Mouse (Mus musculus): ENCODE results near the gene Ccdc159. TPM values are rescaled to one million over a fixed set of nuclear protein-coding genes. Genes with fewer than 3 reads are reported as not detected.
A peak's percentile ranks its signal among the peaks of the same experiment; 100 is the strongest.

Gene Ccdc159
- total and polyA plus RNA-seq, 2 experiments, result 7.6 to 11.6 TPM

- WGBS, result 5% methylated on average over 43 of the region's 43 CpGs
- peak; percentile 84 for DNase-seq (ENCODE audit: extremely low read depth, low read depth, low spot score)
- Histone ChIP-seq H3K27ac (replicated peaks; ENCODE audit: insufficient read depth, low read depth, low read length) (no peak within 1 kb of the TSS), H3K9ac (ENCODE audit: low read depth, low read length) (peak within 1 kb of the TSS; percentile 58), H3K79me2 (ENCODE audit: control insufficient read depth, insufficient read depth, low read length) (no peaks in the 10 kb centered on the region), H3K4me3 (ENCODE audit: insufficient read depth, low read depth, low read length) (peak within 1 kb of the TSS; percentile 59), H3K36me3 (ENCODE audit: control insufficient read depth, insufficient read depth, low read length) (no peaks in the 10 kb centered on the region), H3K27me3 (ENCODE audit: control insufficient read depth, insufficient read depth, low read length) (no peaks in the 10 kb centered on the region), H3K4me1 (ENCODE audit: control insufficient read depth, insufficient read depth, low read length) (no peaks in the 10 kb centered on the region)
- TF ChIP-seq CTCF (IDR thresholded peaks at IDR 0.05; ENCODE audit: low read depth, low read length) (no peak), POLR2A (IDR thresholded peaks at IDR 0.05; ENCODE audit: extremely low read depth, insufficient read depth, low read length) (peak; percentile 20; the same call in 1 of the 2 replicates)
Observed at GRCm38 (mm10) chr9:21936692-21937570, 9.7 kb downstream of the Ccdc159 start, which contains the start of gene Plppr2. TSS of gene Plppr2 (plus strand) at chr9:21937033.

- Histone ChIP-seq H3K4me3 (ENCODE audit: insufficient read depth, low read depth, low read length) (no peak overlapping the region), H3K4me1 (ENCODE audit: control insufficient read depth, insufficient read depth, low read length) (no peaks in the 10 kb centered on the region), H3K27me3 (ENCODE audit: control insufficient read depth, insufficient read depth, low read length) (no peaks in the 10 kb centered on the region), H3K9ac (ENCODE audit: low read depth, low read length) (no peak overlapping the region), H3K79me2 (ENCODE audit: control insufficient read depth, insufficient read depth, low read length) (no peaks in the 10 kb centered on the region), H3K27ac (replicated peaks; ENCODE audit: insufficient read depth, low read depth, low read length) (no peak overlapping the region), H3K36me3 (ENCODE audit: control insufficient read depth, insufficient read depth, low read length) (no peaks in the 10 kb centered on the region)
- DNase-seq (ENCODE audit: extremely low read depth, low read depth, low spot score), result no peak
- 90% methylated on average over 4 of the region's 4 CpGs for WGBS
- TF ChIP-seq POLR2A (IDR thresholded peaks at IDR 0.05; ENCODE audit: extremely low read depth, insufficient read depth, low read length), result no peak
- TF ChIP-seq CTCF (IDR thresholded peaks at IDR 0.05; ENCODE audit: low read depth, low read length), result no peak
Observed at GRCm38 (mm10) chr9:21937711-21938175, 10.5 kb downstream of the Ccdc159 start.

GRCm38 (mm10) chr9:21938234-21938855, 11.1 kb downstream of the Ccdc159 start:
- H3K4me3 ChIP-seq (ENCODE audit: insufficient read depth, low read depth, low read length), result no peak overlapping the region
- no peak for TF ChIP-seq CTCF (IDR thresholded peaks at IDR 0.05; ENCODE audit: low read depth, low read length)
- no peak for TF ChIP-seq POLR2A (IDR thresholded peaks at IDR 0.05; ENCODE audit: extremely low read depth, insufficient read depth, low read length)
- H3K79me2 ChIP-seq (ENCODE audit: control insufficient read depth, insufficient read depth, low read length), result no peaks in the 10 kb centered on the region
- WGBS, result 94% methylated on average over 4 of the region's 4 CpGs
- no peak for DNase-seq (ENCODE audit: extremely low read depth, low read depth, low spot score)
- H3K27me3 ChIP-seq (ENCODE audit: control insufficient read depth, insufficient read depth, low read length), result no peaks in the 10 kb centered on the region
- no peak overlapping the region for H3K9ac ChIP-seq (ENCODE audit: low read depth, low read length)
- H3K4me1 ChIP-seq (ENCODE audit: control insufficient read depth, insufficient read depth, low read length), result no peaks in the 10 kb centered on the region
- no peaks in the 10 kb centered on the region for H3K36me3 ChIP-seq (ENCODE audit: control insufficient read depth, insufficient read depth, low read length)
- H3K27ac ChIP-seq (replicated peaks; ENCODE audit: insufficient read depth, low read depth, low read length), result no peak overlapping the region

GRCm38 (mm10) chr9:21943046-21943445, 15.8 kb downstream of the Ccdc159 start:
- no peaks in the 10 kb centered on the region for H3K27me3 ChIP-seq (ENCODE audit: control insufficient read depth, insufficient read depth, low read length)
- no peaks in the 10 kb centered on the region for H3K4me1 ChIP-seq (ENCODE audit: control insufficient read depth, insufficient read depth, low read length)
- no peak for DNase-seq (ENCODE audit: extremely low read depth, low read depth, low spot score)
- H3K79me2 ChIP-seq (ENCODE audit: control insufficient read depth, insufficient read depth, low read length), result no peaks in the 10 kb centered on the region
- TF ChIP-seq POLR2A (IDR thresholded peaks at IDR 0.05; ENCODE audit: extremely low read depth, insufficient read depth, low read length) (no peak), CTCF (IDR thresholded peaks at IDR 0.05; ENCODE audit: low read depth, low read length) (no peak)
- WGBS, result 72% methylated on average over 12 of the region's 12 CpGs
- H3K27ac ChIP-seq (replicated peaks; ENCODE audit: insufficient read depth, low read depth, low read length), result no peak overlapping the region
- H3K9ac ChIP-seq (ENCODE audit: low read depth, low read length), result no peak overlapping the region
- H3K36me3 ChIP-seq (ENCODE audit: control insufficient read depth, insufficient read depth, low read length), result no peaks in the 10 kb centered on the region
- no peak overlapping the region for H3K4me3 ChIP-seq (ENCODE audit: insufficient read depth, low read depth, low read length)

GRCm38 (mm10) chr9:21943638-21944037, 16.4 kb downstream of the Ccdc159 start:
- H3K4me1 ChIP-seq (ENCODE audit: control insufficient read depth, insufficient read depth, low read length), result no peaks in the 10 kb centered on the region
- no peak for DNase-seq (ENCODE audit: extremely low read depth, low read depth, low spot score)
- WGBS, result 44% methylated on average over 12 of the region's 12 CpGs
- no peak overlapping the region for H3K9ac ChIP-seq (ENCODE audit: low read depth, low read length)
- no peaks in the 10 kb centered on the region for H3K27me3 ChIP-seq (ENCODE audit: control insufficient read depth, insufficient read depth, low read length)
- H3K4me3 ChIP-seq (ENCODE audit: insufficient read depth, low read depth, low read length), result no peak overlapping the region
- no peaks in the 10 kb centered on the region for H3K36me3 ChIP-seq (ENCODE audit: control insufficient read depth, insufficient read depth, low read length)
- no peaks in the 10 kb centered on the region for H3K79me2 ChIP-seq (ENCODE audit: control insufficient read depth, insufficient read depth, low read length)
- no peak overlapping the region for H3K27ac ChIP-seq (replicated peaks; ENCODE audit: insufficient read depth, low read depth, low read length)
- no peak for TF ChIP-seq POLR2A (IDR thresholded peaks at IDR 0.05; ENCODE audit: extremely low read depth, insufficient read depth, low read length)
- TF ChIP-seq CTCF (IDR thresholded peaks at IDR 0.05; ENCODE audit: low read depth, low read length), result no peak
